Mouse (Mus musculus): ENCODE data around the gene Gm2a. TPM values are rescaled to one million over a fixed set of nuclear protein-coding genes. Genes with fewer than 3 reads are reported as not detected.
A peak's percentile ranks its signal among the peaks of the same experiment; 100 is the strongest.

Gene Gm2a
- polyA plus RNA-seq, 1 experiment from 2014 or later: 22.4 TPM

- Histone ChIP-seq H3K4me2 (no peak overlapping the region), H3K27ac (replicated peaks) (no peak overlapping the region), H3K27me3 (no peaks in the 10 kb centered on the region), H3K4me3 (replicated peaks) (no peak overlapping the region), H3K9me3 (replicated peaks) (no peaks in the 10 kb centered on the region; the same call in 1 of the 2 replicates), H3K36me3 (replicated peaks) (no peaks in the 10 kb centered on the region), H3K9ac (no peak overlapping the region), H3K4me1 (replicated peaks) (no peaks in the 10 kb centered on the region; the same call in 1 of the 2 replicates)
- ATAC-seq (ENCODE audit: insufficient read depth): no peak
- WGBS (ENCODE audit: insufficient replicate concordance): 40% methylated on average over 4 of the region's 4 CpGs
These were observed 50.5 kb downstream of the Gm2a start for GRCm38 (mm10) chr11:55148461-55148860.

DNA sequence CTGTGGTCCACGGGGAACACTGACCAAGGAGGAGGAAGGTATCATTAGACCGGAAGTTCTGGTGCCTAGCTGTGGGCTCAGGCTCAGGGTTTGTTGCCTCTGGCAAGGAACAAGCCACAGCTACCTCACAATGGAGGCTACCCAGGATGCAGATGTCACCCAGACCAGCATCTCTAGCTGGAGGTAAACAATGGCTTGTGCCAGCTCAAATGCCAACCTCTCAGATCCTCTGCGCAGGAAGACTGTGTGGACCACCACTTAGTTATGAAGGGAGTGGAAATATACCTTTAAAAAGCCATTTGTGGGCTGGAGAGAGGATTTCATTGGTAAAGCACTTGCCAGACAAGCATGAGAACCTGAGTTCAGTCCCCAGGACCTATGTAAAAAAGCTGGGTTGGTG lies 53.7 kb downstream of the Gm2a start, which contains the start of gene Slc36a3:
Slc36a3 (minus strand) TSS at position 101 of the 400 bp plus-strand sequence.
- H3K27me3 ChIP-seq: no peaks in the 10 kb centered on the region
- no peak within 1 kb of the TSS for H3K4me2 ChIP-seq
- no peaks in the 10 kb centered on the region; the same call in 1 of the 2 replicates for H3K4me1 ChIP-seq (replicated peaks)
- no peak within 1 kb of the TSS for H3K27ac ChIP-seq (replicated peaks)
- no peak within 1 kb of the TSS for H3K4me3 ChIP-seq (replicated peaks)
- no peak for ATAC-seq (ENCODE audit: insufficient read depth)
- 48% methylated on average over 3 of the region's 3 CpGs for WGBS (ENCODE audit: insufficient replicate concordance)
- no peak within 1 kb of the TSS for H3K9ac ChIP-seq
- H3K36me3 ChIP-seq (replicated peaks): no peaks in the 10 kb centered on the region
- H3K9me3 ChIP-seq (replicated peaks): no peaks in the 10 kb centered on the region

- H3K9me3 ChIP-seq (replicated peaks): no peaks in the 10 kb centered on the region
- no peak for ATAC-seq (ENCODE audit: insufficient read depth)
- H3K9ac ChIP-seq: no peak overlapping the region
- WGBS (ENCODE audit: insufficient replicate concordance): 7% methylated on average over 3 of the region's 3 CpGs
- H3K36me3 ChIP-seq (replicated peaks): no peaks in the 10 kb centered on the region
- H3K27ac ChIP-seq (replicated peaks): peak overlapping the region; percentile 55
- H3K4me1 ChIP-seq (replicated peaks): no peaks in the 10 kb centered on the region; the same call in 1 of the 2 replicates
- H3K4me3 ChIP-seq (replicated peaks): no peak overlapping the region
- H3K4me2 ChIP-seq: no peak overlapping the region
- no peaks in the 10 kb centered on the region for H3K27me3 ChIP-seq
These were observed 56.6 kb downstream of the Gm2a start for GRCm38 (mm10) chr11:55154398-55155069.

- no peak overlapping the region for H3K4me3 ChIP-seq (replicated peaks)
- no peaks in the 10 kb centered on the region for H3K27me3 ChIP-seq
- ATAC-seq (ENCODE audit: insufficient read depth): no peak
- H3K9me3 ChIP-seq (replicated peaks): no peaks in the 10 kb centered on the region
- no peaks in the 10 kb centered on the region for H3K36me3 ChIP-seq (replicated peaks)
- no peak overlapping the region for H3K9ac ChIP-seq
- 23% methylated on average over 6 of the region's 6 CpGs for WGBS (ENCODE audit: insufficient replicate concordance)
- H3K4me1 ChIP-seq (replicated peaks): no peaks in the 10 kb centered on the region; the same call in 1 of the 2 replicates
- no peak overlapping the region for H3K4me2 ChIP-seq
- H3K27ac ChIP-seq (replicated peaks): peak overlapping the region; percentile 45
These were observed 57.1 kb downstream of the Gm2a start for GRCm38 (mm10) chr11:55155070-55155421.

DNA sequence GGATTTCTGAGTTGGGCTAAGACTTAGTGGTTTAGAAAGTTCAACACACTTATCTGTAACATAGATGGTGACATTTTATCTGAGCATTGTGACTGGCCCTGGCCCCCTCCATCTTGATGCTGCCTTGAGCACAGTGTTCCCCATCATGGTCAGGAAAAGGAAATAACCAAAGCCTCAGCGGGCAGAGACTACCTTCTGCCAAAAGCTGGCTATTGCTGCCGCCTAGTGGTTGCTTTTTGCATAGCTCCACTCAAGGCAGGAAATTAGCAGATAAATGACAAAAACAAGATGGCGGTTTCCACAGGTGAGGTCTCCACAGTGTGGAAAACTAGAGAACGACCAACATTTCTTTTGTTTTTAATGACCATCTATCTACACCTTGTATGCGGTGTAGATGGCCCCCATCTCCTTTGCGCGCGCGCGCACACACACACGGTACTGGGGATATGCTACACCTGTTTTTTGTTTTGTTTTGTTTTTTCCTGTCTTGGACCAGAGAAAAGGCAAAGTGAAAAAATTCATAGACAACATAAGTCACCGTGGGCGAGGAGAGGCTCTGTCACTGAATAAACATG lies 61.0 kb downstream of the Gm2a start:
- Histone ChIP-seq H3K4me2 (no peak overlapping the region), H3K4me3 (replicated peaks) (no peak overlapping the region), H3K9ac (no peak overlapping the region), H3K27me3 (no peaks in the 10 kb centered on the region), H3K36me3 (replicated peaks) (no peaks in the 10 kb centered on the region), H3K4me1 (replicated peaks) (no peaks in the 10 kb centered on the region; the same call in 1 of the 2 replicates), H3K9me3 (replicated peaks) (no peaks in the 10 kb centered on the region), H3K27ac (replicated peaks) (no peak overlapping the region)
- 47% methylated on average over 13 of the region's 13 CpGs for WGBS (ENCODE audit: insufficient replicate concordance)
- ATAC-seq (ENCODE audit: insufficient read depth): no peak

Other genes starting within 250 kb of the Gm2a start
- gene Lyrm7, start 237.2 kb upstream of the Gm2a start, polyA plus RNA-seq (2015; fragmentation: Nextera tagmentation; extraction: Ambion mirVana): 2.6 and 4.1 TPM in 2 replicates
- gene Hint1, start 231.7 kb upstream of the Gm2a start, polyA plus RNA-seq (2015; fragmentation: Nextera tagmentation; extraction: Ambion mirVana): 305 and 377 TPM in 2 replicates
- 43.1 and 43.3 TPM in 2 replicates for gene Gpx3, start 195.7 kb upstream of the Gm2a start, polyA plus RNA-seq (2015; fragmentation: Nextera tagmentation; extraction: Ambion mirVana)
- gene Tnip1, start 135.2 kb upstream of the Gm2a start, polyA plus RNA-seq (2015; fragmentation: Nextera tagmentation; extraction: Ambion mirVana): 6.1 and 6.6 TPM in 2 replicates
- 54.2 and 57.5 TPM in 2 replicates for gene Anxa6, start 64.7 kb upstream of the Gm2a start, polyA plus RNA-seq (2015; fragmentation: Nextera tagmentation; extraction: Ambion mirVana)
- gene Ccdc69, start 20.0 kb upstream of the Gm2a start, polyA plus RNA-seq (2015; fragmentation: Nextera tagmentation; extraction: Ambion mirVana): 1.3 and 1.4 TPM in 2 replicates
- not detected in 2 replicates for gene Slc36a3, start 53.6 kb downstream of the Gm2a start, polyA plus RNA-seq (2015; fragmentation: Nextera tagmentation; extraction: Ambion mirVana)
- gene Slc36a2, start 87.0 kb downstream of the Gm2a start, polyA plus RNA-seq (2015; fragmentation: Nextera tagmentation; extraction: Ambion mirVana): 27.3 and 33.2 TPM in 2 replicates
- gene Slc36a1, start 106.2 kb downstream of the Gm2a start, polyA plus RNA-seq (2015; fragmentation: Nextera tagmentation; extraction: Ambion mirVana): 1.8 and 2.6 TPM in 2 replicates
- gene Fat2, start 238.4 kb downstream of the Gm2a start, polyA plus RNA-seq (2015; fragmentation: Nextera tagmentation; extraction: Ambion mirVana): not detected in 2 replicates

Data from liver, embryonic 15.5 days (tissue).